Mouse (Mus musculus) lung, postnatal 25 days (tissue): ENCODE measurements at regions not wholly inside any gene's neighbourhood (a gene's known extent, or its start where the extent isn't known, plus 50 kb on each side); places are given as distances from the start of the nearest gene placed in this dataset.

ENCODE experiments used
- DNase-seq: peaks from one replicate; pipeline ENCODE4 v3.0.0; 2022; ENCODE audit warnings: low spot score

- DNase-seq = no peak
Measured at GRCm38 (mm10) chr6:51280231-51280630, 152.2 kb upstream of the Nfe2l3 start.

DNA sequence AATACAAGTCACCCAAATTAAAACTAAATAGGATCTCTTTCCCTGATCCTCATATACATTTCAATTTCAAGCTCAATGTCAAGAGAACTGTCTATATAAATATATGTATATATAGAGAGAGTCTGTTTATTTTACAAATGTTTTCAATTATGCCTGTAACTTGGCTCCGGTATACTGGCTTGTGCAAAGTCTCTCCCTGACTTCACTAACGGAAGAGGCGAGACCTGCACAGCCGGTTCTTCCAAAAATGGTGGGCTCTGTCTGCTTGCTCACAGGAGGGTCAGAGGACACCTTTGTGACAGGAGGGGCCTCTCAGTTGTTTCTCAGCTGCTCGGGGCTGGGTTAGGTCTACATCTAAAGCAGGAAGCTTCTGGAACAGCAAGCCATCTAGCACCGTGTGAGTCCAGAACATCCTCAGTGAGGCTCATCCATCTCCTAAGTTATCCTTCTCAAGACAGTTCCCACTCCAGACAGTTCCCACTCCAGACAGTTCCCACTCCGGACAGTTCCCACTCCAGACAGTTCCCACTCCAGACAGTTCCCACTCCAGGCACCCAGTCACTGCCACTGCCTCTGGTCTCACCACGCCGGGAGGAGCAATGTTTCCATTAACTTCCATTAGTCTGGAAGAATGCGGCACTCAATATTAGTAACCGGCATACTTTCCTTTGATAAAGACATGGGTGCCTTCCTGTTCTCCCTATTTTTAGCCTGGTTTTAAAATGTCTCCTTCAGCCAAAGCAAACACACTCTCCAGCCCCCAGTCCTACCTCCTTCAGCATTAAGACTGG is 148.4 kb upstream of the Nfe2l3 start:
- DNase-seq = no peak

DNA sequence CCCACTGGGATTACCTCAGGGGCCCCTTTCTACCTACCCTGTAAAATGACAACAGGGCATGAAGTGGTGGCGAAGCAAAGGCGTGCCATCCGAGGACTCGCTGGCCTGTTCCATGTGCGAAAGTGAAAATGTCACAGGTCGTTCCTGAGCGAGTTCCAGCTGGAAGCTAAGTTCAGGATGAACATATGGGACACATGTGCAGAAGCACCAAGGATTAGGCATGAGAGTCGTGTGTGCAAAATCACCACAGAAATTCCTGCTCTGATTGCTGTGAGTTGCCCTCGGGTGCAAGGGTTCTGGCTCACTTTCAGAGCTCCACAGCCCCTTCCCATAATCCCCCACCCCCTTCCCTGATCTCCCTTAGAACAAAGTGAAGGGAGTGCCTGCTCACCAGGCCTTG is 147.6 kb upstream of the Nfe2l3 start:
- DNase-seq = no peak

DNA sequence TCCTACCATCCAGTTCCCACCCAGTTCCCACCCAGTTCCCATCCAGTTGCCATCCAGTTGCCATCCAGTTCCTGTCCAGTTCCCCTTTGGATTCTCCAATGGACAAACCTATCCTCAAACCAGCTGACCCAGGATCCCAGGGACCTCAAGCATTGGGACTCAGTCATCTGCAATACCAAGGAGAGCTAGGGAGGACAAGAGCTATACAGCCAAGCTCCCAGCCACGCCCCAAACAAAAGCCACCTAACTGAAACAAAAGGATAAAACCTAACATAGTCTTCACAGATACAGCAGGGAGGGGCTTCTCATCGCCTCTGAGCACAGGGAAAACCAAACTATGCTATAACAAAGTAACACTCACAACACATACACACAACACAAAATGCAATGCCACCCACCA is 145.6 kb upstream of the Nfe2l3 start:
- no peak for DNase-seq

- DNase-seq = no peak
Measured at GRCm38 (mm10) chr6:51287383-51287782, 145.1 kb upstream of the Nfe2l3 start.

DNA sequence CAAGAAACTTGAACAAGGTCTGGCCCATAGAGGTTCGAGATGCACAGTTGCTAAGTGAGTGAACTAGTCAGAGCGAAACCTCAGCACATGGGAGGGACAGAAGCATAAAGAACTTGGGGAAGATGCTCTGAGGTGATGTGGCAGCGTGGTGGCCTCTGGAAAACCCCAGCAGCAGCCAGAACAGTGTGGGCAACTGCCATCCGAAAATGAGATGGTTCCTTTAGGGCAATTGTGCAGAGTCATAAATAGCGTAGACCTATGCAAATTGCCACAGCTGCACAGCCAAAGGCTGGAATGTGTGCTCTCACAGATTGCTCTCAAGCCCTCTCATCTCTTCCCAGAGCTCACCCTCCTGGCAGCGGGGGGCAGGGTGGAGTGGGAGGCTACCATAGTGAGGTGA is 144.7 kb upstream of the Nfe2l3 start:
- DNase-seq = no peak

DNA sequence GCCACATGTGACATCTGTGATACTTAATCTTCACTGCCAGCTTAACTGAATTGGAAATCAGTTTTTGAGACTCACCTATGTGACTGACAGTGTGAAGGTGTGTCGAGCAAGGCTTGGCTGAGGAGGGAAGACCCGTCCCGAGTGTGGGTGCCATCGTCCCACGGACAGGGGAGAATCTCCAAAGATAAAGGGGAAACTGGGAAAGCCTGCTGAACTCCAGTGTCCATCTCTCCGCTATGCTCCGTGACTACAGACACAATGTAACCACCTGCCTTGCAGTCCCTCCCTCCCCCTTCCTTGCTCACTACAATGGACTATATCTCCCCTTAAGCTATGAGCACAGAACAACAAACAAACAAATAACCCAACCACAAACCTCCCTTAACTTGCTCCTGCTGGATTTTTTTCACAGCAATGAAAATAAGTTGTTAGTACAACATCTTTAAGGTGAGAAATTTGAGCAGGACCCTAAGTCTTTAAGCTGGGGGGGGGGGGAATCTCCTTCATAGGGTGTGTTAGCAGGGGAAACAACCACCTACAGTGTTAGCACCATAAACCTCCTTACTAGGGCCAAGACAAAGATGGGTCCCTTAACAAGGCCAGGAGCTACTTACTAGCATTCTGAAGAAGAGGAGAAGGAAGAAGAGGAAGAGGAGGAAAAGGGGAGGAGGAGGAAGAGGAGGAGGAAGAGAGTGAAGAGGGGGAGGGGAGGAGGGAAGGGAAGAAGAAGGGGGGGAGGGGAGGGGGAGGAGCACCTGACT is 144.0 kb upstream of the Nfe2l3 start:
- DNase-seq = no peak

GRCm38 (mm10) chr6:51289067-51289725 is 143.3 kb upstream of the Nfe2l3 start:
- no peak for DNase-seq

GRCm38 (mm10) chr6:51300694-51301417 is 131.6 kb upstream of the Nfe2l3 start:
- DNase-seq = no peak

DNA sequence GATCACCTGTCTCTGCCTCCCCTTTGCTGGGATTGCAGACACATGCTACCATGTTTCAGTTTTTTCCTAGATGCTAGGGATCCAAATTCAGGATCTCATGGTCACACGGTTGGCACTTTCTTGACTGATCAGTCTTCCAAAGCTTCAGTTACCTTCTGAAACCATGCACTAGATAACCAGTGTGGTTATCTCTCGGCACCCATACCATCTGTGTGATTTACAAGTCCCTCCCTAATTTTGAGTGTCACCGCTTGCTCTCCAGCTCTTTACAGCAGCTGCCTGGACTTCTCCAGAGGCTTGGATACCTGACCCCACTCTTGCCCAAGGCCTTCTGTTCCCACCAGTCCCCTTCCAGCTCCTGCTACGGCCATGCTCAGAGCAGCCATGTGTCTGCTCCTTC is 130.6 kb upstream of the Nfe2l3 start:
- no peak for DNase-seq

DNA sequence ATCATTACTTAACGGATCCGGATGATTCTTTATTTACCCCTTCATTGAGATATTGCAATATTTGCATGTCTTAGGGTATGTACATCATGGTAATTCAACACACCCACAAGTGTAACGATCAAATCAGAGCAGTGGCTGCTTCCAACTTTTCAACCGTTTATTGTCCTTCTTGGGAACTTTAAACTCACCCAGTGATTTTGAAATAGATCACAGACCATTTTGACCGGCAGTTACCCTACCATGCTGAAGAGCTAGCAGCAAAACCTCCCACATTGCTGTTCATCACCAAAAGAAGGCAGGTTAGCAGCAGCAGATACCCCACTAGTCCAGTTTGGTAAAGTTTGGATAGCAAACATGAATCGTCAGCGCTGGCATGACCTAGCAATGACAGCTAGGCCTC is 130.2 kb upstream of the Nfe2l3 start:
- DNase-seq = no peak

DNA sequence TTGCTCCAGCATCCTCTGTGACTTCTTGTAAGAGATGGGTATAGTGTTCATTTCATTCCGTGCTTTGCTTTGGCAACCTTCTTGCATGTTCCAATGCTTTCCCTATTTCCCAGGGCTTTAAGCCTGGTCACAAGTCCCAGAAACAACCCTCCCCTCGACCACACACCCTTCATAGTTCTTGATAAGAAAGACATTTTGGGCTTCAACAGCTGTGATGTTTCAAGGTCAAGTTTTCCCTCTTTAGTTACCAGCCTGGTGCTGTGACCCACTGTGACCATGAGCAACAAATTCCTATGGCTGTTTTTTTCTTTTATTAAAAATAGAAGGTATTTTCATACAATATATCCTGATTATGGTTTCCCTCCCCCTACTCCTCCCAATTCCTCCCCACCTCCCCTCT is 114.1 kb upstream of the Nfe2l3 start:
- no peak for DNase-seq

- DNase-seq = no peak
Measured at GRCm38 (mm10) chr6:51320019-51320418, 112.5 kb upstream of the Nfe2l3 start.

- DNase-seq = no peak
Measured at GRCm38 (mm10) chr6:51320676-51321419, 111.6 kb upstream of the Nfe2l3 start.

DNA sequence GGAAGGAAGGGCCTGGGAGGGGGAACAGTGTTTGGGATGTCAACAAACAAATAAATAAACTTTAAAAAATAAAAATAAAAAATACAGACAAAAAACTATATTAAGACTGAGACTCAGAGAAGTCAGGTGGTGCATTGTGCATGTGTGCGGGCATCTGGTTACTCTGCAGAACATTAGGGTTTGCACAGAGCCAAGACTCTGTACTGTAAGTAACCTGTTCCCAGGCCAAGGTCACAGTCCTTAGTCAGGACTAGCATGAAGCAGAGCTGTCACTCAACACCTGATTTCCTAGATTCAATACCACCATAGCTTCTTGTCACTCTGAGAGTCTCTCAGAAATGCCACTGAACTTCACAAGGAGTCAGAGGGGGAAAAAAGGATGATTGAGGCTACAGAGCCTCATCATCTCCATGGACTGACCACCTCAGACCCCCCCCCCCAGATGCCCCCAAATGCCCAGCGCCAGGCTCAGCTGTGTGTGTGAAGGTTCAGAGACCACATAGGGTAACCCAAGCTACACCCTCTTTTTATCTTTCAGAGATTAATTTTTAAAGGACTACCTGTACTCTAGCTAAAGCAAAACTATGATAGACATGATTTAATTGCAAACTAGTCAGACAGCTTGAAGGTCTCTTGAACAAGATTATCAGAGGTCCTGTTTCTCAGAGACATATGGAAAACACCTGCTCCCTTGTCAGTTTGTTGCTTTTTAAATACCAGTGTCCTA is 106.2 kb upstream of the Nfe2l3 start:
- no peak for DNase-seq

DNA sequence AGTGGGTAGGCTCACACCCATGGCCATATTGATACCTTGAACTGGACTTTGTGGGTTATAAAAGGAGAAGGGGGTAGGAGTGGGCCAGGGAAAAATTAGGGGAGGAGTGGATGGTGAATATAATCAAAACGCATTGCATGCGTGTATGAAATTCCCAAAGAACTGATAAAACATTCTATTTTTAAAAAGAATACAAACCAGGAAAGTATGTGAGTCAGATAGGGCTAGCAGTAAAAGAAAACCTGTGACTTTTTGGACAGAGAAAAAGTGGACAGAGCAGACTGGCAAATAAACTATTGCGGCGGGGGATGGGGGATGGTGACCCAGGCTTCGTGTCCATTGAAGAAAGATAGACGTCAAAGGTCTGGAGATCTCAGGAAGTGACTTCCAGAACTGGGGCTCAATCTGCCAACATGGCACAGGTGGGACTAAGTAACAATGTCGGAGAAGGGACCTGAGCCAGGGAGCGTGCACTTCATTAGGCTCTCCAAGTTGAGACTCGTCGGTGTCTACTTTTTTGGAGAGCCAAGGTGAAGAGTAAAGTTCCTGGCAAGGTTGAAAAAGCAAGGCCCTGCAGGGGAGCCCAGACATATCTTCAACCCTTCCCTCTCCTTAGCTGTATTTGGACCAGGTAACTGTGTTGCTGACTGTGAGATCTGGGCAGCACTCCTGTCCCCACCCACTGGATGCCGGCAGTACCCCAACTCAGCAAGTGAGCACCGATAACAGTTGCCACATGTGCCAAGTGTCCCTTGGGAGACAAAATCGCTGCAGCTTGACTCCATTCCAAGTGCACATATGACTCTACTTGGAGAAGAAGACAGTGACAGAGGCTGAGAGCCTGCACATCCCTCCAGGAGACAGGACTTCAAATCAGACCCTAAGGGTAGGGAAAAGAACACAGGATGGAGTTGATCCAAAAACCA is 103.1 kb upstream of the Nfe2l3 start:
- DNase-seq = no peak

DNA sequence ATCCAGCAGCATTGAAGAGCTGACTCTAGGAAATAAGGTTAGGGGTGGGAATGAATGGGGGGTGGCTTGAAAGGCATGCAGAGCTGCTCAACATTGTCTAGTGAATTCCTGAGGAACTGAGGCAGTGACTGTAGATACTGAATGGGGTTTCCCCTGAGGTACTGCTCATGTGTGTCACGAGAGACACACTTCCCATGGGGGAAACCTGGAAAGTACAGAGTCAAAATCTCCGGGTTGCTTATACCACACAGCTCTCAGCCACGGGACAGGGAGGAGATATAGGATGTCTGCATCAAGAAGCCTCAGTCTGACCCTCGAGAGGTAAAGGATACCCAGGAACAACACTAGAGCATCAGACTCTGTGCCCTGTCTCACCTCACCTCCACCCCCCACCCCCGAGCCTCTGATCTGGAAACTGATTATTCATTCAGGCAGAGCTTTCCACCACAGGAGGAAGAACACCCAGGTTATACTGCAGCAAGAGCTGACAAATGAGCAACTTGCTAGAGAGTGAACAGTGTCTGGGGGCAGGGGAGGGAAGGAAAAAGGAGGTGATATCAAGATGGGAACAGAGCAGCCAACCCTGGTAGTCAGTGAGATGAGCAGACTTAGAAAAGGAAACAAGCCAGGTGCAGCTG is 102.3 kb upstream of the Nfe2l3 start:
- no peak for DNase-seq

- no peak for DNase-seq
Measured at GRCm38 (mm10) chr6:51332841-51333240, 99.6 kb upstream of the Nfe2l3 start.

GRCm38 (mm10) chr6:51333722-51334360 is 98.6 kb upstream of the Nfe2l3 start:
- no peak for DNase-seq
